Mouse (Mus musculus) heart, embryonic 11.5 days (tissue): ENCODE measurements around the gene Coro2a. TPM values are rescaled to one million over a fixed set of nuclear protein-coding genes. Genes with fewer than 3 reads are reported as not detected.
"Not testable (repeated sequence)": the region's sequence is repeated elsewhere in the genome, so short reads cannot be mapped to it uniquely, and the experiment has no call there.

Source experiments
- ATAC-seq: fragments of 200-750 bp; cut with Nextera tagmentation; replicated peaks from 2 replicates; pipeline ENCODE4 v1.8.0; 2017; ENCODE audit warnings: moderate library complexity; ENCODE audit not compliant: insufficient number of reproducible peaks, low FRiP score, low TSS enrichment
- H3K27ac ChIP-seq: fragments of 300-500 bp; sonication (generic); 2 replicates; pipeline ENCODE4 v1.5.1; 2014; ENCODE audit warnings: mild to moderate bottlenecking, low read depth, low read length
- H3K27me3 ChIP-seq: fragments of 300-500 bp; sonication (generic); 2 replicates; pipeline ENCODE4 v1.6.1; 2014; ENCODE audit warnings: mild to moderate bottlenecking, low read length, mixed read lengths; ENCODE audit not compliant: control insufficient read depth, insufficient read depth
- H3K36me3 ChIP-seq: fragments of 300-500 bp; sonication (generic); 2 replicates; pipeline ENCODE4 v1.6.1; 2014; ENCODE audit warnings: mild to moderate bottlenecking, low read length, moderate library complexity, mixed read lengths; ENCODE audit not compliant: control insufficient read depth, insufficient read depth
- H3K4me1 ChIP-seq: fragments of 300-500 bp; sonication (generic); 2 replicates; pipeline ENCODE4 v1.6.1; 2014; ENCODE audit warnings: low read length; ENCODE audit not compliant: control insufficient read depth, insufficient read depth
- H3K4me2 ChIP-seq: fragments of 300-500 bp; sonication (generic); 2 replicates; pipeline ENCODE4 v1.6.1; 2014; ENCODE audit warnings: mild to moderate bottlenecking, moderate library complexity
- H3K4me3 ChIP-seq: fragments of 300-500 bp; sonication (generic); 2 replicates; pipeline ENCODE4 v1.5.1; 2014; ENCODE audit warnings: low read depth, low read length
- H3K9ac ChIP-seq: fragments of 300-500 bp; sonication (generic); 2 replicates; pipeline ENCODE4 v1.6.1; 2014; ENCODE audit warnings: mild to moderate bottlenecking, low read depth, low read length, moderate library complexity
- H3K9me3 ChIP-seq: fragments of 300-500 bp; sonication (generic); replicated peaks from 2 replicates; pipeline ENCODE4 v1.6.1; 2016; ENCODE audit warnings: low read length; ENCODE audit not compliant: control insufficient read depth
- WGBS: fragments of 180-500 bp; shearing (Covaris S2); extraction: QIAGEN DNeasy Blood & Tissue Kit; methylation state at CpG from one replicate; pipeline ENCODE4 v1.1.7; 2014; ENCODE audit not compliant: insufficient replicate concordance; 5-methylcytosine and 5-hydroxymethylcytosine counted together
- polyA plus RNA-seq: library from polyadenylated mRNA; unstranded; fragments of >200 nt; fragmentation: Nextera tagmentation; extraction: Ambion mirVana; gene quantifications from 2 replicates; pipeline ENCODE4 v1.2.1, GENCODE M21; 2014

Coro2a gene
- polyA plus RNA-seq, 1 experiment from 2014 or later = 0.50 TPM

DNA sequence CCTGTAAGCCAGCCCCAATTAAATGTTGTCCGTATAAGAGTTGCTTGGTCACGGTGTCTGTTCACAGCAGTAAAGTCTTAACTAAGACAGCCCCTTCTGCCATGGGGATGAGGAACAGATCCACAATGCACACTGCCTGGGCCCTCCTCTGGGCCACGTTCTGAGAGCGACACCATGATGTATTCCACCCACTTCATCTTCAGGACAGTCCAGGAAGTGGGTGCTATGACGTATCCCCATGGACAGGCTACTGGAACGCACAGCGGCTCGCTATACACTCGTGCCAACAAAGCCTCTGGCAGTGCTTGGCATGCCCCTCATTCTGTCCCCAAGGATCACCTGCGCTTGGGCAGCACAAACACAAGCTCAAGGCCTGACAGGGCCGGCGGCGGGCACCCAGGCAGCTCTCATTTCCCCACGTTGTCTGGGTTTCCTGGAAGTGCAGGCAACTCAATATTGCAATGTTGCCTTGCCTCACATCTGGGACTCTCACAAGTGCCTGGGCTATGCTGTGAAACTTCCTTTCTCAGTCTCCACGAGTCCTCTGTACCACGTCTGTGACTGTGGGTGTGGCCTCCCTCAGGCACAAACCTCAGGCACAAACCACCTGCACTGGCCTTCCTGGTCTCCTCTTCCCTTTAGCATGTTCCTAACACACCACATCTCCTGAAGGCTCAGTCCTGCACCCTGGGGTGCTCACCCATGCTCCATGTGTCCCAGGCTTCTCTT lies 33.9 kb upstream of the Coro2a start:
- ATAC-seq = no peak
- Histone ChIP-seq H3K27me3 (peaks cover 3% of the 10 kb centered on the region; the same call in 1 of the 2 replicates), H3K4me3 (no peak overlapping the region), H3K27ac (no peak overlapping the region), H3K4me1 (no peaks in the 10 kb centered on the region), H3K9ac (no peak overlapping the region), H3K4me2 (no peak overlapping the region), H3K9me3 (no peaks in the 10 kb centered on the region), H3K36me3 (no peaks in the 10 kb centered on the region)
- WGBS = 79% methylated on average over 16 of the region's 16 CpGs

DNA sequence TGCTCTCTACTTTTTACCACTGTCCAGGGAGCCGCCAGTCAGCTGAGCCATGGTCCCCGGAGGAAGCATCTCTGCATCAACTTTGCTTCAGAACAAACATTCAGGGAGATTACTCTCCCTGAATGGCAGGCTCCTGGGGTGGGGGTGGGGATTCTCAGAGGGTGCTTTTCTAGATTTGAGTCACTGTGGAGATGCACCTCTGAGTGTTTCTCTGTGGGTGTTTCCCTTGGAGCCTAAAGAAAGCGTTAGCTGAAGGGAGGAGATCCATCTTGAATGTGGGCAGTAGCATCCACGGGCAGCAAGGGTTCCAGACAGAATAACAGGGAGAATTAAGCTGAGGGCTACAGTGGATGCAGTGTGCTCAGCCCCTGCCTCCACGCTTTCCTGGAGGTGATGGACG lies 32.9 kb upstream of the Coro2a start:
- ATAC-seq = no peak
- H3K9ac ChIP-seq = no peak overlapping the region
- H3K27ac ChIP-seq = no peak overlapping the region
- whole genome bisulfite sequencing = 52% methylated on average over 6 of the region's 6 CpGs
- no peaks in the 10 kb centered on the region for H3K4me1 ChIP-seq
- H3K27me3 ChIP-seq = peaks cover 4% of the 10 kb centered on the region; the same call in 1 of the 2 replicates
- H3K9me3 ChIP-seq = no peaks in the 10 kb centered on the region
- H3K36me3 ChIP-seq = no peaks in the 10 kb centered on the region
- H3K4me2 ChIP-seq = no peak overlapping the region
- H3K4me3 ChIP-seq = no peak overlapping the region

DNA sequence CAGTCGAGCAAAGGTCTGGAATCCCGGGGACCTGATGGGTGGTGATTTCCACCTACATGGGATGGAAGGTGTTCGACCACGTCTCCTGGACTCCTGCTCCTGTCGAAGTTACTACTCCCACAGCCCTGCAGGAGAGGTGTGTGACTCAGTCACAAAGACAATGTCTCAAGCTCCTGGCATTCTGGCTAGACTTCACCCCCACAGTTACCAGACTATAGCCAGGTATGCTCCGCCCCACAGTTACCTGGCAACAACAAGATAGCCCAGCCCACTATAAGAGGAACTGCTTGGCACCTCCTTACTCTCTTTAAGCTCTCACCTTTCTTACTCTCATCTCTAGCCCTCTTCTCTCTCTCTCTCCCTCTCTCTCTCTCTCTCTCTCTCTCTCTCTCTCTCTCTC lies 31.6 kb upstream of the Coro2a start:
- H3K27me3 ChIP-seq, H3K36me3 ChIP-seq, H3K9me3 ChIP-seq, ATAC-seq, H3K4me2 ChIP-seq, H3K27ac ChIP-seq, H3K9ac ChIP-seq, H3K4me1 ChIP-seq, H3K4me3 ChIP-seq: not testable (repeated sequence)
- 67% methylated on average over 6 of the region's 6 CpGs for WGBS

DNA sequence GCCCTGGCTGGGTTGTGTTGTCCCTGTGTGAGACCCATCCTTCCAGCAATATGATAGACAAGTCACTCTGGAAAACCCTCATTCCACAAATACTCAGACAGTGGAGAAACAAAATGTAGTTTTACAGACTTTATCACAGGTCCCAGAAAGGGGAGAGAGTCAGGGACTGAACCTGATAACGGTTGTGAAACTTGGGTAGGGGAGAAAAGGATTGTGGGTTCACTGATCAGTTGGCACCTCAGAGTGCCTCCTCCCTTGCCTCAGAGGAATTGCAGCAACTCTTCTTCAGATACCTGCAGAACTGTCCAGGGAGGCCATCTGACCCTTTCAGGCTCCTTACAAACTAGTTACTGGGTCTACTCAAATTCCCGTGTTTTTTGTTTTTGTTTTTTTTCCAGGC lies 30.5 kb upstream of the Coro2a start:
- Histone ChIP-seq H3K9ac (no peak overlapping the region), H3K4me1 (peaks cover 5% of the 10 kb centered on the region; the same call in 1 of the 2 replicates), H3K4me2 (no peak overlapping the region), H3K9me3 (no peaks in the 10 kb centered on the region), H3K4me3 (no peak overlapping the region), H3K36me3 (no peaks in the 10 kb centered on the region), H3K27ac (no peak overlapping the region), H3K27me3 (peaks cover 4% of the 10 kb centered on the region; the same call in 1 of the 2 replicates)
- no peak for ATAC-seq
- 48% methylated on average over 2 of the region's 2 CpGs for WGBS

DNA sequence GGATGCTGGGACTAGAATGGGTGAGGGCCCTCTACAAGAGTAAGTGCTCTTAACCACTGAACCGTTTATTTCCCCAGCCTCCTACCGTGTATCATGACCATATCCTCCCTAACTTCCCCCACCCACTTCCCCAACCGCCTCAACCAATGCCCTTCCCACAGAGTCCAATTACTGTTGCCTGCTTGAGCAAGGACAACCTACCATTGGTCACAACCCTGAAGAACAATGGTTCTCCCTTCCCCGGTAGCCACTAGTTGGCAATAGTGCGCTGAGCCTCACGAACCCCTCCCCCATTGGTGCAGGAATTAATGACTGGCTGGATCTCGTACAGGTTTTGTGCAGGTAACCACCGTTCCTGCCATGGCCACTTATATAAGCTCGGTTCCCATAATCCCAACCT lies 28.4 kb upstream of the Coro2a start:
- Histone ChIP-seq H3K27me3 (0 out of 2 replicates have a peak, but pooled peaks cover 4% of the 10 kb centered on the region), H3K27ac (no peak overlapping the region)

DNA sequence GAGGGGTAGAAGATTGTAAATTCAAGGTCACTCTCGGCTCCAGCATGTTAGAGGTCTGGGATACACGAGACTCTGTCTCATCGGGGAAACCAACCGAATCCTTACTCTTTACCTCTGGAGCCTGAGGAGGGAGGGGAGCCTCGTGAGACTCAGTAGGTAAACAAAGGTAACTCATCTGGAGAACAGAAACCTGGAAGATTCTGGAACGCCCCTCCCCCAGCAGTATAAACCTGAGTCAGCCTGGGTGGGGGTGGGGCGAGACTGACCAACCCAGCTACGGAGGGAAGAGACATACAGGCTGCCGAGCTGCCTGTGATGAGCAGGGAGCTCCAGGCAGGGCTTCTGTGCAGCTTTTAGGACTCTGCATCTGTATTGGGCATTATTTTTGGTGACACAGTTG lies 26.9 kb upstream of the Coro2a start:
- ATAC-seq = no peak
- Histone ChIP-seq H3K27ac (no peak overlapping the region), H3K4me1 (peaks cover 5% of the 10 kb centered on the region; the same call in 1 of the 2 replicates), H3K9ac (no peak overlapping the region), H3K4me2 (peak overlapping the region; percentile 31; the same call in 1 of the 2 replicates), H3K36me3 (no peaks in the 10 kb centered on the region), H3K27me3 (0 out of 2 replicates have a peak, but pooled peaks cover 4% of the 10 kb centered on the region), H3K4me3 (no peak overlapping the region), H3K9me3 (no peaks in the 10 kb centered on the region)
- 31% methylated on average over 9 of the region's 9 CpGs for WGBS

More for the DNA sequence above, 28.4 kb upstream of the Coro2a start:
- Histone ChIP-seq H3K36me3 (no peaks in the 10 kb centered on the region), H3K4me1 (peaks cover 5% of the 10 kb centered on the region; the same call in 1 of the 2 replicates), H3K4me2 (no peak overlapping the region), H3K4me3 (no peak overlapping the region), H3K9me3 (no peaks in the 10 kb centered on the region), H3K9ac (no peak overlapping the region)
- WGBS = 51% methylated on average over 9 of the region's 9 CpGs
- ATAC-seq = no peak

DNA sequence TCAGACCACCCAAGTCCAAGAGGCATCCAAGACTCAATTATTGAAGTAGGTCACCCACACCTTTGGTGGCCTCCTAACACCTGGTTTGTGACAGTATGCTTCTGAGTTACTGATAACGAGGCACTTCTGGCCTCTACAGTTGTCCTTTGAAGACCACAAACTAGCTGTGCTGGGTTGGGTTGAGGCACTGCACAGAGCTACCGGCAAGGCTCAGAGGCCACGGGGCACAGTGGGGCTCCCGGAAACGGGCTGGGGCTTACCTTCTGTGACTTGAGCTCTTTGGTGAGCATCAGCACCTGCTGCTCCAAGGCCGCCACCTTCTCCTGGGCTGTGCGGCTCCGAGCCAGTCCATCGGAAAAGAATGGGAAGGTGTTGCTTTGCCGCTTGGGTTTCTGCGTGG lies 26.1 kb upstream of the Coro2a start:
- Histone ChIP-seq H3K4me1 (peaks cover 5% of the 10 kb centered on the region; the same call in 1 of the 2 replicates), H3K36me3 (no peaks in the 10 kb centered on the region), H3K27ac (no peak overlapping the region), H3K4me2 (no peak overlapping the region), H3K4me3 (no peak overlapping the region), H3K9ac (no peak overlapping the region), H3K27me3 (0 out of 2 replicates have a peak, but pooled peaks cover 4% of the 10 kb centered on the region), H3K9me3 (no peaks in the 10 kb centered on the region)
- no peak for ATAC-seq
- WGBS = 66% methylated on average over 11 of the region's 11 CpGs

DNA sequence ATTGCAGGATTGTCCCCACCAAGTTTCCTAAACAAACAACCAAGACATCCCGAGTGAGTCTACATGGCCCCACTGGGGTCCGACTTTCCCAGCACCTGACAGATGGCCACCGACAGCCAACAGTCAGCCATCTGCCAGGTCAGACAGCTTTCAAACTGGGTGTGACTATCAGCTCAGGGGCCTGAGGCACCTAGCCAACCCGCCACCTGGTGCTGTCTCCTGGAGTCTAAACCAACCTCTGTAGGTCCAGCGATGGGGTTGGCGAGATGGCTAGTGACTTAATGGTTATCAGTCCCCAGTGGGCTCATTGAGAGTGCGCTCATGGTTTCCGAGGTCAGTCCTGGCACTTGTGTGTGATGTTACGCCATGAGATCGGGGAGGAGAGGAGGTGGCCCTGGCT lies 23.1 kb upstream of the Coro2a start:
- ATAC-seq = no peak
- Histone ChIP-seq H3K36me3 (no peaks in the 10 kb centered on the region), H3K4me2 (no peak overlapping the region), H3K4me1 (peaks cover 8% of the 10 kb centered on the region; the same call in 1 of the 2 replicates), H3K27me3 (peaks cover 9% of the 10 kb centered on the region), H3K27ac (no peak overlapping the region), H3K4me3 (no peak overlapping the region), H3K9me3 (no peaks in the 10 kb centered on the region), H3K9ac (no peak overlapping the region)
- WGBS = 73% methylated on average over 10 of the region's 10 CpGs

DNA sequence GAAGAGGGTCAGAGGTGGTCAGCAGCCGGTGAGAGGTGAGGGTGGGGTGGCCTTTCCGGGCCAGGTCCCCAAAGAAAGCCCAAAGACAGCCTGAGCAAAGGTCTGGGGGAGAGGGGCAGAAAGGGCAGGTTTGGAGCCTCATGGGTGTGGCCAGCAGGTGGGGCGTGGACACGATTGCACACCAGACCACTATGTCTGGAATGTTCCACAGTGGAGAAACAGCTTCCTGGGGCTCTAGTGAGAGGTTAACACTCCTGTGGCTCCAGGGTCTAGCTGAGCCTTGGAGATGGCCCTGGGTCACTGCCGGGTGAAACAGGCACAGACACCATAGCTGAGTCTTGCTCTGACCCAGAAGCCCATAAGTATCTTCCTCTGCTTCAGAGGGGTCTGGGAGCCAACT lies 21.0 kb upstream of the Coro2a start:
- H3K27ac ChIP-seq = no peak overlapping the region
- H3K36me3 ChIP-seq = no peaks in the 10 kb centered on the region
- no peak overlapping the region for H3K4me2 ChIP-seq
- peaks cover 18% of the 10 kb centered on the region for H3K27me3 ChIP-seq
- 71% methylated on average over 5 of the region's 5 CpGs for WGBS
- no peaks in the 10 kb centered on the region for H3K9me3 ChIP-seq
- no peak overlapping the region for H3K4me3 ChIP-seq
- no peak overlapping the region for H3K9ac ChIP-seq
- no peak for ATAC-seq
- H3K4me1 ChIP-seq = 0 out of 2 replicates have a peak, but pooled peaks cover 3% of the 10 kb centered on the region
